Mouse (Mus musculus): ENCODE measurements around the gene Igfbp4. TPM values are rescaled to one million over a fixed set of nuclear protein-coding genes. Genes with fewer than 3 reads are reported as not detected.

Igfbp4 gene
- polyA plus RNA-seq, 1 experiment from 2014 or later: 131 TPM

- no peaks in the 10 kb centered on the region for H3K9me3 ChIP-seq (replicated peaks)
- ATAC-seq: peak; percentile 98
- H3K27ac ChIP-seq: peak within 1 kb of the TSS; percentile 62
Observed at GRCm38 (mm10) chr11:99023500-99024467, 17.3 kb upstream of the Igfbp4 start, which contains the start of gene Top2a. Gene Top2a, minus strand, starts transcription at chr11:99024189.

GRCm38 (mm10) chr11:99024468-99025134, 16.4 kb upstream of the Igfbp4 start:
- ATAC-seq: no peak
- H3K4me2 ChIP-seq: peak overlapping the region; percentile 51
- H3K36me3 ChIP-seq (ENCODE audit: poor library complexity, severe bottlenecking): peaks cover 18% of the 10 kb centered on the region
- H3K4me3 ChIP-seq: peak overlapping the region; percentile 76
- 52% methylated on average over 18 of the region's 18 CpGs for WGBS
- no peak overlapping the region; the same call in 1 of the 2 replicates for H3K27ac ChIP-seq
- H3K27me3 ChIP-seq: no peaks in the 10 kb centered on the region
- H3K9me3 ChIP-seq (replicated peaks): no peaks in the 10 kb centered on the region
- peaks cover 29% of the 10 kb centered on the region for H3K4me1 ChIP-seq
- H3K9ac ChIP-seq: peak overlapping the region; percentile 35; the same call in 1 of the 2 replicates

More at GRCm38 (mm10) chr11:99023500-99024467, 17.3 kb upstream of the Igfbp4 start, which contains the start of gene Top2a:
- Histone ChIP-seq H3K4me2 (peak within 1 kb of the TSS; percentile 69), H3K36me3 (ENCODE audit: poor library complexity, severe bottlenecking) (peaks cover 24% of the 10 kb centered on the region), H3K4me3 (peak within 1 kb of the TSS; percentile 76), H3K4me1 (peaks cover 29% of the 10 kb centered on the region), H3K9ac (peak within 1 kb of the TSS; percentile 82), H3K27me3 (no peaks in the 10 kb centered on the region)
- under 1% methylated on average over 54 of the region's 54 CpGs for WGBS

- H3K4me3 ChIP-seq: no peak overlapping the region
- 85% methylated on average over 6 of the region's 6 CpGs for WGBS
- ATAC-seq: no peak
- H3K36me3 ChIP-seq (ENCODE audit: poor library complexity, severe bottlenecking): peaks cover 7% of the 10 kb centered on the region
- no peak overlapping the region for H3K9ac ChIP-seq
- no peak overlapping the region for H3K27ac ChIP-seq
- H3K4me1 ChIP-seq: peaks cover 29% of the 10 kb centered on the region
- no peaks in the 10 kb centered on the region for H3K27me3 ChIP-seq
- H3K9me3 ChIP-seq (replicated peaks): no peaks in the 10 kb centered on the region
- H3K4me2 ChIP-seq: no peak overlapping the region
Observed at GRCm38 (mm10) chr11:99025878-99026277, 15.2 kb upstream of the Igfbp4 start.

- H3K36me3 ChIP-seq (ENCODE audit: poor library complexity, severe bottlenecking): no peaks in the 10 kb centered on the region
- no peak overlapping the region for H3K4me3 ChIP-seq
- H3K9me3 ChIP-seq (replicated peaks): no peaks in the 10 kb centered on the region
- no peak overlapping the region for H3K4me2 ChIP-seq
- H3K27ac ChIP-seq: no peak overlapping the region
- H3K9ac ChIP-seq: no peak overlapping the region
- H3K4me1 ChIP-seq: peaks cover 19% of the 10 kb centered on the region
- WGBS: 89% methylated on average over 12 of the region's 12 CpGs
- ATAC-seq: no peak
- H3K27me3 ChIP-seq: no peaks in the 10 kb centered on the region
Observed at GRCm38 (mm10) chr11:99026899-99027440, 14.1 kb upstream of the Igfbp4 start.

DNA sequence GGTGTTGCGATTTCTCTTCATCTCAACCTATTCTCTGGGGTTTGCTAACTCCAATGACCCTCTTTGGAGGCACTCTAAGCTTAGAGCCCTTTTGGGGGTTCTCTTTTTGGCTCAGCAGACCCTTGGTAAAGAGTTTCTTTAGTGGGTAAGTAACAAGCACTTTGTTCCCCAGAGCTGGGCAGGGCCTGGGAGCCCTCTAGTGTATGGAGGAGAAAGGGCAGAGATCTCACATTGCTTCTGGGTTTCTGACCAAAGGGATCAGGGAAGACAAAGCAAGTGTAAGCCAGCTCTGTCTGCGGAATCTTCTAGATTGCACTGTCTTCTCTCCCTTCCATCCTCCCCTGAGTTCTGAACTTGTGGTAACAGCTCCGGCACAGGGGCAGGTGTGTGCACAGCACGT, 5.7 kb upstream of the Igfbp4 start:
- Histone ChIP-seq H3K4me1 (0 out of 2 replicates have a peak, but pooled peaks cover 5% of the 10 kb centered on the region), H3K9ac (no peak overlapping the region), H3K27me3 (peaks cover 4% of the 10 kb centered on the region; the same call in 1 of the 2 replicates), H3K27ac (no peak overlapping the region), H3K36me3 (ENCODE audit: poor library complexity, severe bottlenecking) (no peaks in the 10 kb centered on the region), H3K9me3 (replicated peaks) (no peaks in the 10 kb centered on the region), H3K4me3 (no peak overlapping the region), H3K4me2 (no peak overlapping the region)
- 73% methylated on average over 4 of the region's 4 CpGs for WGBS
- ATAC-seq: no peak

DNA sequence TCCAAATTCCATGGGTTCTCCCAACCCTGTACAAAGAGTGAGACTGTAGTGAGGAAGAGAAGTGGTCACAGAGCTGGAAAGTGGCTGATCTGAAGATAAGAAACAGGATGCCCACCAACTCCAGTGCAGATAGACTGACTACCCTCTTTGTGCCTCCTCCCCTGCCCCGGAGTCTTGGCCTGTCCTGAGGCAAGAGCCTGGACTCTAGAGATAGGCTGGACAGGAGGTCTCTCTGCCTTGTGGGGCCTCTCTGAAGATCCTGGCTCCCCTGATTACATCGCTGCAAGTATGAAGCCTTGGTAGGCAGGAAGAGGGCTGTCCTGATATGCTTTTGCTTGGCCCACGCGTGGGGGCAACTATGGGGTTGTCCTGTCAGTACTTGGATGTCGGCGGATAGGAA, 4.8 kb upstream of the Igfbp4 start:
- Histone ChIP-seq H3K27me3 (peaks cover 4% of the 10 kb centered on the region; the same call in 1 of the 2 replicates), H3K27ac (no peak overlapping the region), H3K36me3 (ENCODE audit: poor library complexity, severe bottlenecking) (no peaks in the 10 kb centered on the region), H3K4me1 (peaks cover 12% of the 10 kb centered on the region; the same call in 1 of the 2 replicates), H3K9me3 (replicated peaks) (no peaks in the 10 kb centered on the region), H3K4me2 (no peak overlapping the region), H3K4me3 (no peak overlapping the region), H3K9ac (no peak overlapping the region)
- ATAC-seq: no peak
- 85% methylated on average over 6 of the region's 6 CpGs for WGBS

DNA sequence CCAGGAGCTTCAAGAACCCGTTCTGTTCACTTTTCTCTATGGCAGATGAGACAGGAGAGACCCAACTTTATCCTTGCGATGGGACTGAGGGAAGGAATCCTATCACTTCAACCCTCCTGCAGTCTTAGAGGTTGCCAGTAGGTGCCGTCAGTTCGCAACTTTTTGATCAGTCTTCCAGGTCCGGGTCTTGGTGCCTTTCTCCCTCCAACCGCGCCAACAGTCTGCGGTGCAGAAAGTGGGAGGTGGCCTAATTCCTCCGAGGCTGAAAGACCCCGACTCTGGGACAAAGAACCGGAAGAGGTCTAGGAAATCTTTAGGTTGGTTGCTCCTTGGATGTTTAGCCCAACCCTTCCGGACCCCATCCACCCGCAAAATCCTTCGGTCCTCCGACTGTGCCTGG, 1.3 kb upstream of the Igfbp4 start:
- peak overlapping the region; percentile 67 for H3K4me3 ChIP-seq
- H3K4me2 ChIP-seq: peak overlapping the region; percentile 99
- peak; percentile 87 for ATAC-seq
- under 1% methylated on average over 15 of the region's 15 CpGs for WGBS
- H3K27me3 ChIP-seq: no peaks in the 10 kb centered on the region
- H3K36me3 ChIP-seq (ENCODE audit: poor library complexity, severe bottlenecking): no peaks in the 10 kb centered on the region
- H3K4me1 ChIP-seq: peaks cover 30% of the 10 kb centered on the region
- H3K9me3 ChIP-seq (replicated peaks): no peaks in the 10 kb centered on the region
- H3K27ac ChIP-seq: peak overlapping the region; percentile 82
- peak overlapping the region; percentile 87 for H3K9ac ChIP-seq

GRCm38 (mm10) chr11:99040346-99040974, 584 bp upstream of the Igfbp4 start:
- peak; percentile 27 for ATAC-seq
- H3K9me3 ChIP-seq (replicated peaks): no peaks in the 10 kb centered on the region
- peak overlapping the region; percentile 87 for H3K9ac ChIP-seq
- peak overlapping the region; percentile 82 for H3K27ac ChIP-seq
- peaks cover 30% of the 10 kb centered on the region for H3K4me1 ChIP-seq
- H3K4me3 ChIP-seq: peak overlapping the region; percentile 67
- H3K36me3 ChIP-seq (ENCODE audit: poor library complexity, severe bottlenecking): no peaks in the 10 kb centered on the region
- WGBS: 2% methylated on average over 17 of the region's 17 CpGs
- peak overlapping the region; percentile 99 for H3K4me2 ChIP-seq
- H3K27me3 ChIP-seq: no peaks in the 10 kb centered on the region

- peak overlapping the region; percentile 87 for H3K9ac ChIP-seq
- no peaks in the 10 kb centered on the region for H3K9me3 ChIP-seq (replicated peaks)
- H3K4me2 ChIP-seq: peak overlapping the region; percentile 99
- no peaks in the 10 kb centered on the region for H3K36me3 ChIP-seq (ENCODE audit: poor library complexity, severe bottlenecking)
- no peak for ATAC-seq
- 60% methylated on average over 16 of the region's 16 CpGs for WGBS
- H3K27me3 ChIP-seq: no peaks in the 10 kb centered on the region
- peaks cover 32% of the 10 kb centered on the region for H3K4me1 ChIP-seq
- peak overlapping the region; percentile 67 for H3K4me3 ChIP-seq
- peak overlapping the region; percentile 82 for H3K27ac ChIP-seq
Observed at GRCm38 (mm10) chr11:99041841-99042780, 1.1 kb downstream of the Igfbp4 start.

DNA sequence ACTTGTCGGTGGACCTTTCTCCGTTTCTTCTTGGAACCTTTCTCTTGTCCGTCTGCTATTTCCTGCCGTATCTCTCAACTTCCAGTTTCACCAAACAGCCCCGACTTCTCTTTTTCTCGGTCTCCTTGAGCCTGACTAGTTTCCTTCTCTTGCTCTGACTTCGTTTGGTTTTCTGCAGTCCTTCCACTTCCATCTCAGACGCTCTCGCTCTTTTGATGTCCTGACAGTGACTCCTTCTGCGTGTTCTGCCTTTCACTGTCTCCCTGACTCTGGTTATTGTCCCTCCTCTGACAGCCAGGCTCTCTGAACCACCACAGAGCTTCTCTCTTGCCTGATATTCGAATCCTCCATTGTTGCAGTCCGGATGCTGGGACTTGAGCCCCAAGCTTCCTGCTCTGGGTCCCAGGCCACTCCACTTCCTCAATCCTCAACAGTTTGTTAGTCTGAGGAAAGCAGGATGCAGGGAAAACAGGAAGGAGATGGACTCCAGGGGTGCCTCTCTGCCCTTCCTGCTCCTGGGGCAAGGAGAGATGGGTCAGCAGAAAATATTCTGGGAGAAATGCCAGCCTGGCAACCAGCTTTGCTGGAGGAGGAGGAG, 1.9 kb downstream of the Igfbp4 start:
- H3K4me2 ChIP-seq: peak overlapping the region; percentile 99
- H3K9me3 ChIP-seq (replicated peaks): no peaks in the 10 kb centered on the region
- no peaks in the 10 kb centered on the region for H3K27me3 ChIP-seq
- H3K4me1 ChIP-seq: peaks cover 40% of the 10 kb centered on the region
- 0 out of 2 replicates have a peak overlapping the region, but pooled peaks have one; percentile 26 for H3K9ac ChIP-seq
- H3K27ac ChIP-seq: peak overlapping the region; percentile 65
- 63% methylated on average over 12 of the region's 12 CpGs for WGBS
- H3K4me3 ChIP-seq: peak overlapping the region; percentile 67
- peaks cover under 1% of the 10 kb centered on the region; the same call in 1 of the 2 replicates for H3K36me3 ChIP-seq (ENCODE audit: poor library complexity, severe bottlenecking)
- ATAC-seq: no peak

All from forebrain, embryonic 13.5 days (tissue).